Mouse (Mus musculus): ENCODE measurements around the gene Rnf216.

GRCm38 (mm10) chr5:143061511-143061910 is 51.3 kb downstream of the Rnf216 start:
- no peak for TF ChIP-seq CTCF (IDR thresholded peaks at IDR 0.05; ENCODE audit: control insufficient read depth, insufficient read depth, insufficient replicate concordance, low read depth, low read length)
- no peak for TF ChIP-seq POLR2A (IDR thresholded peaks at IDR 0.05; ENCODE audit: control insufficient read depth, low read depth, low read length)
